Mouse (Mus musculus) A20 (cell line): Measurements from ENCODE around the gene Gm10340.
"Not testable (repeated sequence)": the region's sequence is repeated elsewhere in the genome, so short reads cannot be mapped to it uniquely, and the experiment has no call there.

Source experiments
- DNase-seq: peaks from one replicate; pipeline ENCODE4 v3.0.0-alpha.2; 2011; ENCODE audit warnings: low read depth, low spot score

The Gm10340 gene

DNA sequence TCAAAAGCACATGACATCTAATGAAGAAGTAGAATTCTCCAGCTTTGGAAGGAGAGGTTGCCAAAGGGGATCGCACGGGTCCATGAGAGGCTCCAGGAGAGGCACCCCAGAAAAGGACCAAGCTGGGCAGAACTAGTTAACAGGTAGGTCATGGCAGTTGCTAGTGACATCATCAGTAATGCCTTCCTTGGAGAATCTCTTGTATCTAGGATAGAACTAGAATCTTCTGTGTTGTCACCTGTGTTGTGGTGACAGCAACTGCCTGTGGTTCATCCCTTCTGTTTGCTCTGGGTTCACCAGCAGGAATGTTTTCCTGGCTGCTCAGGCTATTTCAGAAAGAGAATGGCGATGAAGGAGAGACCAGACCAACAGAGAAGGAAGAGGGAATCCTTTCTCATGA lies at the start of gene Gm10340:
Gm10340 (plus strand) TSS at position 301 of the 400 bp plus-strand sequence.
- DNase-seq, result not testable (repeated sequence)

GRCm38 (mm10) chr14:3116051-3116450 lies 17.7 kb upstream of the Gm10340 start:
- not testable (repeated sequence) for DNase-seq

GRCm38 (mm10) chr14:3187955-3188354 lies 54.2 kb downstream of the Gm10340 start, which contains the start of gene Gm5795:
Gene Gm5795, plus strand, starts transcription at chr14:3188255.
- DNase-seq, result not testable (repeated sequence)
